Mouse (Mus musculus) ES-E14 (cell line): ENCODE measurements around the gene Rab5c. TPM values are rescaled to one million over a fixed set of nuclear protein-coding genes. Genes with fewer than 3 reads are reported as not detected.

Source experiments
- DNase-seq: peaks from one replicate; pipeline ENCODE4 v3.0.0-alpha.2; 2013; ENCODE audit warnings: low read depth, low spot score
- H3K27ac ChIP-seq: 2 replicates; pipeline ENCODE4 v1.5.1; 2012; ENCODE audit warnings: low read depth, mild to moderate bottlenecking, low read length, moderate library complexity, mixed read lengths; ENCODE audit not compliant: poor library complexity, insufficient read depth, severe bottlenecking
- H3K36me3 ChIP-seq: 2 replicates; pipeline ENCODE4 v1.6.1; 2012; ENCODE audit warnings: mild to moderate bottlenecking, low read length, moderate library complexity, mixed read lengths; ENCODE audit not compliant: control insufficient read depth, poor library complexity, insufficient read depth, severe bottlenecking
- H3K4me1 ChIP-seq, 2 experiments: fragments of 150-350 bp in 1 of 2; sonication (generic) in 1 of 2; 2 replicates each; pipeline ENCODE4 v1.6.1; 2012; ENCODE audit warnings: low read length in 2 of 2, mild to moderate bottlenecking in 1 of 2, mixed read lengths in 1 of 2; ENCODE audit not compliant: control insufficient read depth in 2 of 2, insufficient read depth in 2 of 2, poor library complexity in 1 of 2
- H3K4me3 ChIP-seq, 2 experiments: fragments of 150-350 bp in 1 of 2; sonication (generic) in 1 of 2; 2 replicates each; pipeline ENCODE4 v1.5.1; 2012; ENCODE audit warnings: low read length in 2 of 2, low read depth in 1 of 2, mild to moderate bottlenecking in 1 of 2, mixed read lengths in 1 of 2; ENCODE audit not compliant: insufficient read depth in 1 of 2, poor library complexity in 1 of 2, severe bottlenecking in 1 of 2
- H3K9ac ChIP-seq: 2 replicates; pipeline ENCODE4 v1.6.1; 2012; ENCODE audit warnings: low read depth, mild to moderate bottlenecking, low read length, mixed read lengths; ENCODE audit not compliant: poor library complexity, insufficient read depth, severe bottlenecking
- H3K9me3 ChIP-seq: fragments of 150-350 bp; sonication (generic); 2 replicates; pipeline ENCODE4 v1.6.1; 2012; ENCODE audit warnings: low read depth, mild to moderate bottlenecking, low read length; ENCODE audit not compliant: control insufficient read depth, insufficient read depth
- CHD2 ChIP-seq: IDR thresholded peaks from 2 replicates; pipeline ENCODE4 v1.6.1; 2014; ENCODE audit warnings: mild to moderate bottlenecking, low read depth, low read length, inconsistent platforms
- HCFC1 ChIP-seq: IDR thresholded peaks from 2 replicates; pipeline ENCODE4 v1.6.1; 2012; ENCODE audit warnings: low read length, inconsistent platforms, borderline replicate concordance; ENCODE audit not compliant: insufficient read depth
- MAFK ChIP-seq: IDR thresholded peaks from 2 replicates; pipeline ENCODE4 v1.6.1; 2014; ENCODE audit warnings: mild to moderate bottlenecking, low read depth, low read length, inconsistent platforms; ENCODE audit not compliant: insufficient read depth
- ZC3H11A ChIP-seq: IDR thresholded peaks from 2 replicates; pipeline ENCODE4 v1.6.1; 2012; ENCODE audit warnings: low read depth, mild to moderate bottlenecking, inconsistent platforms, low read length, borderline replicate concordance
- ZNF384 ChIP-seq: IDR thresholded peaks from 2 replicates; pipeline ENCODE4 v1.6.1; 2012; ENCODE audit warnings: low read depth, low read length, inconsistent platforms
- in situ Hi-C, 2 experiments: fragments of 600-800 bp; cut with MboI; formaldehyde crosslinking; loops; one replicate each; pipeline ENCODE4 v1.15.1; 2025; ENCODE audit warnings: low sequenced_read_pairs in 2 of 2, inconsistent platforms in 1 of 2; ENCODE audit not compliant: unreplicated experiment in 2 of 2
- total RNA-seq: library from RNA; depleted of rRNA; stranded (reverse); fragments of 300-350 nt; gene quantifications from 2 replicates; pipeline ENCODE4 v1.2.3, GENCODE M21; 2012

The Rab5c gene
- total RNA-seq, 1 experiment = 124 TPM

DNA sequence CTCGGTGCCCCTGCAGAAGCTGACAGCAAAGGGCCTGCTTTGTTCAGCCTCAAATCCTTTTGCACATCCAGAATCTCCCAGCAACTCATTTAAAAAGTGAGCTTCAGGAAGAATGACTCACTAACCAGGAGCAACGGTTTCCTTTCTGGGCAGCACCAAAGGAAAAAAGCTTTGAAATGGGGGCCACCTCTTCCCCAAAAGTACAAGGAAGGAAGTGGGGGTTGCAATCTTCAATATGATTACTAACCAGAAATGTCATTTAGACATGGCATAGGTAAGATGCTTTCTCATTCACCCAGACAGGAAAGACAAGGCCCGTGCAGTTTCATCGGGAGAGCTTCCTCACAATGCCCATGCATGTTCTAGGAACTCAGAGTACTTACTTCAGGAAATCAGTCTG is 16.8 kb downstream of the Rab5c start:
- H3K36me3 ChIP-seq = peaks cover 17% of the 10 kb centered on the region
- no peak overlapping the region for H3K9ac ChIP-seq
- no peak for DNase-seq
- H3K4me1 ChIP-seq = peaks cover 13 to 31% of the 10 kb centered on the region in 2 experiments
- TF ChIP-seq ZC3H11A = no peak
- no peak for TF ChIP-seq ZNF384
- TF ChIP-seq HCFC1 = no peak
- no peak for TF ChIP-seq MAFK
- no peak for TF ChIP-seq CHD2
- H3K9me3 ChIP-seq = no peaks in the 10 kb centered on the region
- no peak overlapping the region for H3K27ac ChIP-seq
- in situ Hi-C loops = no loop called here
- H3K4me3 ChIP-seq = no peak overlapping the region

DNA sequence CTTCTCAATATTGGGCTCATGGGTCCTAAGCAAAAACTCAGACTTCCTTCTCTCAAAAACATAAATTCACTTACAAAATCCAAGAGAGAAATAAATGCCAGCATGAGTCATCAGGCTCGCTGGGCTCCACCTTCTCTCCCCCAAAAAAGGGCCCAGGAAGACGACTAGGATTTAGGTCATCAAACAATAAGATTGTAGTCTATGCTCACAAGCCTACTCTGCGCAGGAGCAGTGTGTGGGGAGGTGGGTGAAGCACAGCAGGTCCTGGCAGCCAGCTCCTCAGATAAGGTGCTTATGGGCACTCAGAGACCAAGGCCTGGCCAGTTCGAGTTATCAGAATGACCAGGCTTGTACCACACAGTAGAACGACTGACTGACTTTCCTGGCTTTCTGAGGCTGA is 17.7 kb downstream of the Rab5c start:
- no peak for TF ChIP-seq ZNF384
- no peak for TF ChIP-seq MAFK
- no peak for TF ChIP-seq HCFC1
- TF ChIP-seq ZC3H11A = no peak
- no peak for TF ChIP-seq CHD2
- H3K9ac ChIP-seq = no peak overlapping the region
- in situ Hi-C loops = no loop called here
- no peaks in the 10 kb centered on the region for H3K9me3 ChIP-seq
- H3K4me1 ChIP-seq = peaks cover 11 to 31% of the 10 kb centered on the region in 2 experiments
- H3K36me3 ChIP-seq = peaks cover 24% of the 10 kb centered on the region
- DNase-seq = no peak
- H3K4me3 ChIP-seq = no peak overlapping the region
- H3K27ac ChIP-seq = no peak overlapping the region

DNA sequence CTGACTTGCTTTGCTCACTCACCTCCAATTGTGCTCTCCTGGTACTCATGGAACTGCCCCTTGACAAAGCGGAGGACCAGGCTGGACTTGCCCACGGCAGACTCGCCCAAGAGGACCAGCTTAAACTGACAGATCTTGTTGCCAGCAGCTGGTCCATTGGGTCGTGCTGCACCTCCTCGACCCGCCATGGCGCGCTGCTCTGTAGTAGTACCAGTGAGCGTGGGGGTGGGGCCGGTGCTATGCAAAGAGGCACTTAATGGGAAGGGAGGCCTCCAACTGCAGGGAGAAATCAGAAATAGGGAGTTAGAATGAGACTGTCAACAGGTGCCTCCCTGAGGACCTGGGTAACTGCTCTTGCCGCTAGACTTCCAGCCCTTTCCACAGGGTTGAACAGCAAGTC is 18.1 kb downstream of the Rab5c start:
- Histone ChIP-seq H3K4me1 (peaks cover 11 to 26% of the 10 kb centered on the region in 2 experiments), H3K27ac (no peak overlapping the region), H3K36me3 (peaks cover 25% of the 10 kb centered on the region), H3K9me3 (no peaks in the 10 kb centered on the region), H3K9ac (peak overlapping the region; percentile 7; the same call in 1 of the 2 replicates), H3K4me3 (peak overlapping the region in 1 of 2 experiments; percentile 28; a peak in 1 of 4 replicates)
- in situ Hi-C loops = no loop called here
- TF ChIP-seq ZC3H11A (no peak), MAFK (no peak), ZNF384 (no peak), HCFC1 (no peak), CHD2 (no peak)
- no peak for DNase-seq

DNA sequence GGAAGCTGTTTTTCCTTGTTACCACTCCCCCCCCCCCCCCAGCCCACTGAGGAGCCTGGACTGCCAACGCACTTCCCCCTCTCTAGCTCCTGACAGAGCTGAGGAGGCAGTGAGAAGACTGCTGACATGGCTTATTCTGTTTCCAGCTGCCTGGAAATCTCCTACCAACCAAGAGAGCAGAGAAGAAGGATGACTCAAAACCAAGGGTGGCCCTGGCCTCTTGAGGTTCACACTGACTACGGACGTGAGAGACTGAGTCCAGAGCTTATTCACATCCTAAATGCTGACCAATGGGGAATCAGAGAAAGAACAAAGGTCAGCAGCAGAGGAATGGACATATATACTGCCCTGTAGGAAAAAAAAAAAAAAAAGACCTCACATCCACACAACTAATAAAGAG is 18.7 kb downstream of the Rab5c start:
- DNase-seq = no peak
- Histone ChIP-seq H3K4me1 (peaks cover 12 to 25% of the 10 kb centered on the region in 2 experiments), H3K36me3 (peaks cover 27% of the 10 kb centered on the region), H3K4me3 (no peak overlapping the region), H3K9ac (no peak overlapping the region), H3K9me3 (no peaks in the 10 kb centered on the region), H3K27ac (no peak overlapping the region)
- in situ Hi-C loops = no loop called here
- no peak for TF ChIP-seq ZC3H11A
- no peak for TF ChIP-seq CHD2
- TF ChIP-seq ZNF384 = no peak
- TF ChIP-seq HCFC1 = no peak
- no peak for TF ChIP-seq MAFK

DNA sequence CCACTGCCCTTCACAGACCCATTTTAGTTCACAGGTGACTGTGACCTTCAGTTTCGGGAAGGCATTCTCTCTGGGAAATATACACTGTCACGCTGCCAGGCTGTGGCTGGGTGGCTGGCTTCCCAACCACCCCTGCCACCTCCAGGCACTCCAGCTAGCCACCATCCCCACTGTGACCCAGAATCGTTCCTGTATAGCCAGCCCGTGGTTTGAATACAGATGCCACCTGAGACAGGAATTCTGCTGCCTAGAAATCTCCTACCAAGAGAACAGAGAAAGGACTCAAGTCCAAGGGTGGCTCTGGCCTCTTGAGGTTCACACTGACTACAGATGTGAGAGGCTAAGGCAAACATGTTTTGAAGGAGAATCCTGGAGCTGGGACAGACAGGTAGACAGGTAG is 19.1 kb downstream of the Rab5c start:
- in situ Hi-C loops = no loop called here
- TF ChIP-seq CHD2 (no peak), MAFK (no peak), HCFC1 (no peak), ZC3H11A (no peak), ZNF384 (no peak)
- no peak overlapping the region for H3K27ac ChIP-seq
- no peak overlapping the region for H3K4me3 ChIP-seq
- no peak for DNase-seq
- H3K36me3 ChIP-seq = peaks cover 27% of the 10 kb centered on the region
- H3K4me1 ChIP-seq = peaks cover 12 to 25% of the 10 kb centered on the region in 2 experiments
- no peaks in the 10 kb centered on the region for H3K9me3 ChIP-seq
- no peak overlapping the region for H3K9ac ChIP-seq
